Mouse (Mus musculus): Measurements from ENCODE around the gene Mecom. TPM values are rescaled to one million over a fixed set of nuclear protein-coding genes. Genes with fewer than 3 reads are reported as not detected.

Gene Mecom
- polyA plus RNA-seq, 1 experiment from 2014 or later = 68.8 TPM

GRCm38 (mm10) chr3:29950853-29951252 is 597.0 kb downstream of the Mecom start:
- Histone ChIP-seq H3K27me3 (no peaks in the 10 kb centered on the region), H3K27ac (no peak overlapping the region), H3K9me3 (no peaks in the 10 kb centered on the region), H3K4me2 (no peak overlapping the region), H3K4me1 (0 out of 2 replicates have a peak, but pooled peaks cover 7% of the 10 kb centered on the region), H3K9ac (no peak overlapping the region), H3K36me3 (peaks cover 16% of the 10 kb centered on the region), H3K4me3 (no peak overlapping the region)
- 76% methylated on average over 5 of the region's 5 CpGs for WGBS
- ATAC-seq (ENCODE audit: borderline replicate concordance, extremely low read depth, low FRiP score, low TSS enrichment) = no peak

GRCm38 (mm10) chr3:29903596-29904308 is 644.1 kb downstream of the Mecom start:
- peak; percentile 87; the same call in 1 of the 2 replicates for ATAC-seq (ENCODE audit: borderline replicate concordance, extremely low read depth, low FRiP score, low TSS enrichment)
- H3K27ac ChIP-seq = peak overlapping the region; percentile 55
- 48% methylated on average over 11 of the region's 11 CpGs for WGBS

More at GRCm38 (mm10) chr3:29903596-29904308, 644.1 kb downstream of the Mecom start:
- no peaks in the 10 kb centered on the region for H3K27me3 ChIP-seq
- no peak overlapping the region for H3K4me2 ChIP-seq
- H3K4me3 ChIP-seq = no peak overlapping the region
- H3K4me1 ChIP-seq = no peaks in the 10 kb centered on the region
- H3K9me3 ChIP-seq = no peaks in the 10 kb centered on the region
- H3K9ac ChIP-seq = no peak overlapping the region
- H3K36me3 ChIP-seq = no peaks in the 10 kb centered on the region

Other genes starting within 250 kb of the Mecom start
- gene Actrt3, start 51.9 kb upstream of the Mecom start, polyA plus RNA-seq (2015; fragmentation: Nextera tagmentation; extraction: Ambion mirVana) = not detected in 2 replicates
- gene Mynn, start 54.1 kb upstream of the Mecom start, polyA plus RNA-seq (2015; fragmentation: Nextera tagmentation; extraction: Ambion mirVana) = 28.1 and 31.7 TPM in 2 replicates
- gene Lrriq4, start 96.5 kb upstream of the Mecom start, polyA plus RNA-seq (2015; fragmentation: Nextera tagmentation; extraction: Ambion mirVana) = not detected in 2 replicates
- 2.9 and 3.1 TPM in 2 replicates for gene Lrrc34, start 99.9 kb upstream of the Mecom start, polyA plus RNA-seq (2015; fragmentation: Nextera tagmentation; extraction: Ambion mirVana)
- gene Lrrc31, start 151.8 kb upstream of the Mecom start, polyA plus RNA-seq (2015; fragmentation: Nextera tagmentation; extraction: Ambion mirVana) = 0.09 and 0.18 TPM in 2 replicates
- gene Samd7, start 198.3 kb upstream of the Mecom start, polyA plus RNA-seq (2015; fragmentation: Nextera tagmentation; extraction: Ambion mirVana) = not detected in 2 replicates
- gene Sec62, start 244.9 kb upstream of the Mecom start, polyA plus RNA-seq (2015; fragmentation: Nextera tagmentation; extraction: Ambion mirVana) = 72.1 and 74.5 TPM in 2 replicates